Mouse (Mus musculus): ENCODE measurements around the gene Zbtb9.
A peak's percentile ranks its signal among the peaks of the same experiment; 100 is the strongest.
"Not testable (repeated sequence)": the region's sequence is repeated elsewhere in the genome, so short reads cannot be mapped to it uniquely, and the experiment has no call there.

The Zbtb9 gene

DNA sequence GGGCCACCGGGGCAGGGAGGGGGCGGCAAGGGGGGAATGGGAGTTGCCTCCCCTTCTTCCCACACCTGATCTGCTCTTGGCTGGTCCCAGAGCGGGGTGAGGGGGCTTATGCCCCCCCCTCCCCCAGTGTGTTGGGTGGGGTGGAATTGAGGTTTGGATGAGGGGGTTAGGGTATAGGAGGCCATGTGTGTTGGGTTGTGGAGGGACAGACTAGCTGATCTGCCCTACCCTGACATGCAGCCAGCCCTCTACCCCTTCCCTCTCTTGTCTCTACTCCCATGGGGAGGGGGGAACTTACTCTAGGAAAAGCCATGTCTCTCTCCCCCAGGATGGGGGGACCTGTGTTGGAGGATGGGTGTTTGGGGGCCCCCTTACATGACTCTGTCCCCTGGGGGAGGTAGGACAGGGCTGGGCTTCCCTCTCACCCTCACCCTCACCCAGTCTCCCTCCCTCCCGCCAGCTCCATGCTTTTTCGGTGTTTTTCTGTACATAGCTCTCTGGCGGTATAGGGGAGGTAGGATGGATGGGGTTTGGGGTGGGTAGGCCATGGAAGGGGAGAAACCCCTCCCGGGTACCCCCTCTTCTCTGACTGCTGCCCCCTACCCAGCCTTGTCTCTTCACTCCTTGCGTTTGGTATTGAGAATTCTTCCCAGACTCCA, 1.6 kb upstream of the Zbtb9 start:
- DNase-seq = peak in 1 of 2 experiments; percentile 24

DNA sequence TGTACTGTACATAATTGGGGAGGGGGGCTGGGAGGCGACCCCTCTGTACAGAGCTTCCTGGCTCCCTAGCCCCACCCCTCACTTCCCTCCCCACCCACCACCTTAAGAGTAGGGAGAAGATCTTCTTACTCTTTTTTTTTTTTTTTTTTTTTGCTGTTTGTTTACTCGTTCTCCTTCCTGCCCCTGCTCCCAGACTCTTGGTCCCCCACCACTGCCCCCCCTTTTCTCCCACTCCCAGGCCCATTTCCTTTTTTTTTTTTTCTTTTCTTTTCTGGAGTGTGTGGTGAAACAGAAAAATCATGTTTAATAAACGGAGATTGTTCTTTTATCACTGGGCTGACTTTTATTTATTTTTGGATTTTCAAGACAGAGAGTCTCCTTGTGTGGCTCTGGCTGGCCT, 860 bp upstream of the Zbtb9 start:
- DNase-seq = peak in 1 of 2 experiments; percentile 9

DNA sequence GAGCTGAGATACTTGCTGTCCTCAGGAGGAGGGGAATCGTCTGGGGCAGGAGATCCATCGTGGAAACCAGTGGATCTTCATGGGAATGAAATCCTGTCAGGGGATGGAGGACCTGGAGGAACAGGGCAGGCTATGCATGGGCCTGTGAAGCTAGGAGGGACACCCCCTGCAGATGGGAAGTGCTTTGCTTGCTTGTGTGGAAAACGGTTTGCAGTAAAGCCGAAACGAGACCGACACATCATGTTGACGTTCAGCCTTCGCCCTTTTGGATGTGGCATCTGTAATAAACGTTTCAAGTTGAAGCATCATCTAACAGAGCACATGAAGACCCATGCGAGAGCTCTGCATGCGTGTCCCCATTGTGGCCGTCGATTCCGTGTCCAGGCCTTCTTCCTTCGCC, 1.6 kb downstream of the Zbtb9 start:
- DNase-seq = no peak

DNA sequence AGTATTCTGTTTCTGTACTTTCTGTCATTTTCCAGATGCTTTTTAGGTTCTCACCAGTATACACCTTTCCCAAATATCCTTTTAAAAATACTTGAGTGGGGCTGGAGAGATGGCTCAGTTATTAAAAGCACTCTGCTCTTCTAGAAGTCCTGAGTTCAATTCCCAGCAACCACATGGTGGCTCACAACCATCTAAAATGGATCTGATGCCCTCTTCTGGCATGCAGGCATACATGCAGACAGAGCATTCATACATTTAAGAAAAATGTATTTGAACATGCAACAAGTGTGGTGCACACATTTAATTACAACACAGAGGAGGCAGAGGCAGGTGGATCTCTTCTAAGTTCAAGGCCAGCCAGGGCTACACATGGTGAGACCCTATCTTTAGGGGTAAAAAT, 2.4 kb downstream of the Zbtb9 start:
- DNase-seq = no peak

DNA sequence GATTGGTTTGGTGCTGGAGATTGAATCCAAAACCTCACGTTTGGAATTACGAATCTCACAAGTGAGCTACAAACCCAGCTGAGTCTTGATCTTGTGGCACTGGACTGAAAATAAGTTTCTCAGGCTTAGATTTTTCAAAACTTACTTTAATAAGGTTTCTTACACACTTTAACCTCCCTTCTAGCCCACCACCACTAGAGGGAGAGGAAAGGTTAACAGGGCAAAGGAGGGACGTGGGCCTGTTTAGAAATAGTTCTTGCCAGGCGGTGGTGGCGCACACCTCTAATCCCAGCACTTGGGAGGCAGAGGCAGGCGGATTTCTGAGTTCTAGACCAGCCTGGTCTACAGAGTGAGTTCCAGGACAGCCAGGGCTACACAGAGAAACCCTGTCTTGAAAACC, 4.4 kb downstream of the Zbtb9 start:
- not testable (repeated sequence) for DNase-seq

DNA sequence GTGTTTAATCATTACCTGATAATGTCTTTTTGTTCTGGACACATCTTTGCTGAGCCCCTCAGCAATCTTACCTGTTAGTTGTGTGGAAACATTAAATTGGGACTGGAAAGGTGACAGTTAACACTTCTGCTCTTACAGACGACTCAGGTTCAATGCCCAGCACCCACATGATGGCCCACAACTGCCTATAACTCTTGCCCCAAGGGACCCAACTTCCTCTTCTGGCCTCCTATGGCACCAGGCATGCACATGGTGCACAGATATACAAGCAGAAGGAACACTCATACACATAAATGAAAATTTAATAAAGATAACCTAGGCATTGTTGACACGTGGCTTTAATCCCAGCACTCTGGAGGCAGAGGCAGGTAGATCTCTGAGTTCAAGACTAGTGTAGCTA, 6.5 kb downstream of the Zbtb9 start:
- no peak for DNase-seq

DNA sequence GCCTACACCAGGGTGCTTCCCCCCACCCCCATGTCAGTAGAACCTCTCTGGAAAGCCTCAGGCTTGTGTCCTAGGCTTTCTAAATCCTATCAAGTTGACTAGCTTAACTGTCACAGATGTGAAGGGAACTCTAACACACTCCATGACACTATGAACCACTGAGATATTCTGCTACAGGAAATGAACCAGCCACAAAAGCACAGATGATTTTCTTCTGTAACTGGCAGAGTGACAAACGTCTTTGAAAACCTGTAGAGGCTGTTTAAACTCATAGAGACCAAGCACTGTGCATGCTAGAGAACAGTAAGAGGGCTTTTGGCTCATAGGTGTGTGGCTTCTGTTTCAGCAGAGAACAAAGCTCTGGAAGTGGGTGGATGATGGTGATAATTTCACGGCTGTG, 8.1 kb downstream of the Zbtb9 start:
- no peak for DNase-seq

DNA sequence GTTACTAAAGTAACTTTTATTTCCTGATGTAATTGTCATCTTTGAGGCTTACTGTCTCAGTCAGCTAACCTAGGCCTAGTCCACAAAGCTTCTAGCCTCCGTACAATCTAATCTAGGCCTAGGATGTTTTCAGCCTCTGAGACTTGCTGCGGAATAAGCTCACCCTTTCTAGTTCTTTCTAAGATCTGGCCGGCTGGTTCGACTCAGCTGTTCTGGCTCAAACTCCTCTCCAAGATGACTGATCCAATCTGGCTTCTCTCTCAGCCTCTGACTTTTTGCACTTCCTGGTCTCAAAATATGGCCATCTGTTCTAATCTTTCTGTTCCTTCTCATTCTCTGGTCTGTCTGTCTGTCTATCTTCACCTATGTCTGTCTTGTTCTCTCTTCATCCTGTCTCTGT, 10.4 kb downstream of the Zbtb9 start:
- DNase-seq = no peak

DNA sequence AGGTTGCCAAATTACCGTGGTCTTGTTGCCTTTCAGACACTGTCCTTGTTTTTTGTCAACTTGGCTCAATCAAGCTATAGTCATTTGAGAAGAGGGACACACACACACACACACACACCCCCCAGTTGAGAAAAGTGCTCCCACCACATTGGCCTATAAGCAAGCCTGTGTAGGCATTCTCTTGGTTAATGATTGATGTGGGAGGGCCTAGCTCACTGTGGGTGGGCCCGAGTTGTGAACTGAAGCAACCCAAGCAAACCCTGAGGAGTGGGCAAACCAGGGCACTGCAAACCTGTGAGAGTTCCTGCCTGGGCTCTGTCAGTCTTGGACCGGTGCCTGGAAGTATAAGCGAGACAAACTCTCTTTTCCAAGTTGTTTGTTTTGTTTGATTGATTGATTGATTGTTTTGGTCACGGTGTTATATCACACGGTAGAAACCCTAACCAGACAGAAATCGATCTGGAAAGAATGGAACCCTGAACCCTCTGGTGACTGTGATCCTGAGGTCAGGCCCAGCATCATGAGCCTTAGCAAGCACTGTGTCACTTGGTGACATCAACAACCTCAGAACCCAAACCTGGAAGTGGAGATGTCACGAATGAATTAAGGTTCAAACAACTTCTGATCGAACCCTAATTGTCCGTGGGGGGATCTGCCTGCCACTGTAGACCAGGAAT, 12.7 kb downstream of the Zbtb9 start:
- no peak for DNase-seq

DNA sequence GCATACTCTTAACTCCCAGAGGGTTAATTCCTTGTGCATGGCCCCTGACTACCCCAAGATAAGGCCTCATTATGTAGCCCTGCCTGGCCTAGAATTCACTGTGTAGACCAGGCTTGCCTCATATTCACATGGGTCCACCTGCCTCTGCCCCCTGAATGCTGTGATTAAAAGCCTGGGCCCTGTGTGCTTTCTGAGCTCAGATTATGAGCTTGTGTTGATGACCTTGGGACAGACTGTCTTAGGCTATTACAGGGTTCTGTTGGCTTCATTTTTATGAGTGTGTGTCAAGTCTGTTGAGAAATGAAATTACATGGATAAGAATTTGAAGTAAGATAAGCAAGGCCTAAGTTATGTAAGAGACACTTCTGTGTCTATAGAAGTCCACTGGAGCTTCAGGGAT, 17.6 kb downstream of the Zbtb9 start:
- no peak for DNase-seq

DNA sequence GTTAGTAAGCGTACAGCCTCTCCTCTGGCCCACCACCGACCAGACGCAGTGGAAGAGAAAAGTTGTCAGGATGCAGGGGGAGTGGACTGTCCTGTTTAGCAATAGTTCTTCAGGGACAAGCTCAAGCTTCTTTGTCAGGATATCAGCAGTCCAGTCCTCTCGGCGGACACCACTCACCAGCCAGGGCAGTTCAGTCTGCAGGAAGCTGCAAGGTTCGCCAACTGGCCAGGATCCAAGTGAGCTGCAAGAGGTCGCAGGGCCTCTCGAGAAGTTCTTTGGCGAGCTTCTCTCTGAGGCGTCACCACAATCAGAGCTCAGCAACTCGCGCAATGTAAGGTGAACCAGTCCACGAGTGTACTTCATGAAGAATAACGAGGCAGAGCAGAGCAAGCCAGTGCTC, 21.4 kb downstream of the Zbtb9 start:
- DNase-seq = peak in 1 of 2 experiments; percentile 55

DNA sequence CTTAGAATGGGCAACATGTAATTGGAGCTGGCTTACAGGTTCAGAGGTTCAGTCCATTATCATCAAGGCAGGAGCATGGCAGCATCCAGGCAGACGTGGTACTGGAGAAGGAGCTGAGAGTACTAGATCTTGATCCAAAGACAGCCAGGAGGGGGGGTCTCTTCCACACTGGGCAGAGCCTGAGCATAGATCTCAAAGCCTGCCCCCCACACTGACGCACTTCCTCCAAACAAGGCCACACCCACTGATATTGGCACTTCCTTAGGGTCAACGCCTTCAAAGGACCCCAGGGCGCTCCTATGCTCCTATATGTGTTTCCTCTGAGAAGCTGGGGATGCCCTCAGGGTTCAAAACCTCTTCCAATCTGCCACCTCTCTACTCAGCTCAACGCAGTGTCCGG, 22.0 kb downstream of the Zbtb9 start:
- no peak for DNase-seq

DNA sequence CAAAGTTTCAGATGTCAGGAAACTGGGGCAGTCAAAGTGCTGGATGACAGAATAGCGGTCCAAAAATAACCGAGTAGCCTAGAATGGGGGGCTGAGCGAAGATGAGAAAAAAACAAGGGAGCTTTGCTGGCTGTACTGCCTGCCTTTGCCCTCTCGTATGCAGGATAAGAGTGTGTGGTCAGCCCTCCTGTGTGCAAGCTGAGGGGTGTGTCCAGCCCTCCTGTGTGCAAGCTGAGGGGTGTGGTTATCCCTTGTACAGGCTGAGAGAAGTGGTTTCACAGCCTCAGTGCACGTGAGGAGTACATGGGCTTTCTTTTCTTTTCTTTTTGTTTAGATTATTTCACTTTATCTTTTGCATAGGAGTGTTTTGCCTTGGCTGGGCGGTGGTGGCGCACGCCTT, 22.6 kb downstream of the Zbtb9 start:
- no peak for DNase-seq

DNA sequence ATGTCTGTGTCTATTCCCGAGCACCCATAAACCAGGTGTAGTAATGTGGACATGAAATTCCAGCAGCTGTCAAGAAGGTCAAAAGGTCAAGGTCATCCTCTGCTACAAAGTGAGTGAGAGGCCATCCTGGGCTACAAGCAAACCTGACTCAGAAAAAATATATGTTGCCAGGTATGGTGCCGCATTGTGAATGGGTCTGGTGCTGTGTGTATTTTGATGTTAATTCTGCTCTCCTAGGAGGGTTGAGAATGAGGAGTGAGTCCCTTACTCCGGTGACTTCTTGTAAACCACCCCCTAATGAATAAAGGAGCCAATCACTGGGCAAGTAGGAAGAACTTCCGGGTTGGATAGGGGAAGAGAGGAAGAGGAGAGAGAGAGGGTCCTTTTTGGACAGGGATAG, 24.7 kb downstream of the Zbtb9 start:
- no peak for DNase-seq

DNA sequence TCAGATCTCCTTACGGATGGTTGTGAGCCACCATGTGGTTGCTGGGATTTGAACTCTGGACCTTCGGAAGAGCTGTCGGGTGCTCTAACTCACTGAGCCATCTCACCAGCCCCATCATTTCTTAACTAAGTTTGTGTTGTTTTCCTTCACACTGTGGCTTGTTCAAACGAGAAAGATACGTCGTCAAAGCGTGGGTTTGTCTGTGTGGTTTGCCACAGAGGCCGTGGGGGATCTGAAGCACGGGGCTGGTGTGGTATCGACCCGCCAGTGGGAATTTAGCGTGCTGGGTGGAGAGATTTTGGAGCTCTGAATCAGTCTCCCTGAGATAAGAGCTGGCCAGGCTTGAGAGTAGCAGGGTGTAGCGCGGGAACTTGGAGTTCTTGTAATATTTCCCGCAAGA, 25.3 kb downstream of the Zbtb9 start:
- DNase-seq = no peak

DNA sequence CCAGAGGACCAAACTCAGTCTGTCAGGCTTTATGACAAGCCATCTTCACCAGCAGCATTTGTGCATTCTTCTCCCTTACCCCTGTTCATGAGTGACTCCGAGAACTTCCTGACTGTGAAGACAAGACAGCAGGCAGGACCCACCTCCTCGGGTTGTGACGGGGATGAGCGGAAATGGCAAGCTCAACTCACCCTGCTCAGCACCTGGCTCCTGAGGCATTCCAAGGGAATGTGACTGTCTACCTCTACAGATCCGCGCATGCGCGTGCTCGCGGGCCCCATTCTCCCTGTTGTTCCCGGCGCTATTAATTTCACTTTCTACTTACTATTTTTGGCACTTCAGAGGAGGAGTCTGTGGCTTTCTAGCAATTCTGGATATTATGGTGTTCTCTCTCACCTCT, 27.0 kb downstream of the Zbtb9 start:
- DNase-seq = no peak

DNA sequence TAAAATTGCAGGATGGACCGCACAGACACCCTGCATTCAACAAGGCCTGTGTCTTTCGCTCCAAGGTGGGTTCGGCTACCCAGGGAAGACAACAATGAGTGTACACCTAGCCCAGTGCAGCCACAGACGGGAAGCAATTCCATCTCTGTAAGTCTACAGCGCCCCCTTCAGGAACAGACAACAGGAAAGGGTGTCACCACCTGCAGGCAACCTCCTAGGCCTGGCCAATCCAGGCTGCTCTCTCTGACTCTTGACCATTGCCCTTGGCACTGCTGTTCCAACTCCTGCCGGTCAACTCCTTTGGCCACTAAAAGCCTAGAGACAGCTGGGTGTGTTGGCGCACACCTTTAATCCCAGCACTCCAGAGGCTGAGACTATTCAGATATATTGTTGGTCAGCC, 28.2 kb downstream of the Zbtb9 start:
- DNase-seq = peak in 1 of 2 experiments; percentile 52

DNA sequence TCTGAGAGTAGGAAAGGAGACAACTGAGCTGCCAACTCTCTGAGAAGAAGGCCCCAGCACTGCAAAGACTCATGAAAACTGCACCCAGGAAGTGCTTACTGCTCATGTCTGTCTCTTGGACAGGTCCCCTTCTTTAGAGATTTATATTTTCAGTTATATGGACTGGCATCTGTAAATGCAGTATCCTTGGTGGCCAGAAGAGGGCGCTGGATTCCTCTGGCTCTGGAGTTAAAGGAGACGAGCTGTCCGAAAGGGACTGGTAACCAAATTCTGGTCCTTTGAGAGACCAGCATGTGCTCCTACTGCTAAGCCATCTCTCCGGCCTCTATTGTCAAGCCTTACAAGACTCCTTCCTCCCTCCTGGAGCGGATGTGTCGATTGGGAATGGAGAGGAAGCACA, 28.9 kb downstream of the Zbtb9 start:
- DNase-seq = peak in 1 of 2 experiments; percentile 36

DNA sequence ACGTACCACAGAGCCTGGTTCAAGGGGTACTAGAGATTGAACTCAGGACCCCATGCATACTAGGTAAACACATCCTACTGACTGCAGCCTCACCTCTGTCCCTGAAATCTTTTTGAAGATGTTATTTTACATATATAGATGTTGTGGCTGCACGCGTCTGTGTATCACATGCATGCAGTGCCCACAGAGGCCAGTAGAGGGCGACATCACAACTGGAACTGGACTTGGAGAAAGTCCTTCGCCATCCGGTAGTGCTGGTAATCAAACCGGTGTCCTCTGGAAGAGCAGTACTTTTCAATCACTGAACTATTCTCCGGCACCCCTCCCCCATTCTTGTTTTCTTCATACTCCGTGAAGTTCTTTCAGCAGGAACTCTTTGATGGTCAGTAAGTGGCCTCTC, 31.5 kb downstream of the Zbtb9 start:
- peak; percentile 64 to 83 for DNase-seq

DNA sequence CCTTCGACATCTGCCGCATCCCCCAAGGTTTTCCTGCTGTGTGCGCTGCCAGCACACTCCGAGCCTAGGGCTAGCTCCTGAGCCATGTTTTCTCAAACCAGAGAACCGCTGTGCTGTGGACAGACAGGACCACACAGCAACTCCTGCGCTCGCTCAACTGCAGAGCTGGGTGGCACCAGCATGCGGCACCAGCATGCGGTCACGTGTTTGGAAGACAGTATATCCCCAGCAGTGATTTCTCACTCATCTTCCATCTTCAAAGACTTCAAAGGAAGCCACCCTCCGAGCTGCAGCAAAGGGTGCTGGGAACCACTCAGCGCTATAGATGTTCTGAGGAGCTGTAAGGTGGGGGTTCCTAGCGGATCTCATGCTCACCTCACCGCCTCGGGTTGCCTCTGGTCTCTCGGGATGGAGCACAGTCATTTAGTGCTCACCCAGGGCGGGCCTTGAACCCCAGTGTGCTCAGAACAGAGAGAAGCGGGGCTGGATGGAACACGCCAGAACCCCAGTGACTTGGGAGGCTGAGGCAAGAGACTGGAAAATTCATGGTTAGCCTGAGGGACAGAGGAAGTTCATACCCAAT, 32.0 kb downstream of the Zbtb9 start:
- DNase-seq = no peak

DNA sequence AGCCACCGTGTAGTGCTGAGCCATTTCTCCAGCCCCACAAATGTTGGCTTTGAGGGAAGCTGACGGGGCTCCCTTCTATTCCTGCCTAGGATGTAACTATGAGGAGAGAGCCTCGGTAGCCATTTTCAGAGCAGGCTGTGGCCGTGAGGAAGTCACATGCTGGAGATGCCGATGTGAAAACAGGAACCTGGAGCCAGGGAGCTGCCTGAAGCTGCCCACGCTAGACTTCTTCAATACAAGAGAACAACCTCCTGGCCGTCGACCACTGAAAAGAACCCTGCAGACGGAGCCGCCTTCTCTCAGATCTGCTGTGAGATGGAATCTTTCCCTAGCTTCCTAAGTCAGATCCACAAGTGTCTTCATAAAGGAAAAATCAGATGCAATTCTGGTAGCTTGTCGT, 32.7 kb downstream of the Zbtb9 start:
- DNase-seq = no peak

DNA sequence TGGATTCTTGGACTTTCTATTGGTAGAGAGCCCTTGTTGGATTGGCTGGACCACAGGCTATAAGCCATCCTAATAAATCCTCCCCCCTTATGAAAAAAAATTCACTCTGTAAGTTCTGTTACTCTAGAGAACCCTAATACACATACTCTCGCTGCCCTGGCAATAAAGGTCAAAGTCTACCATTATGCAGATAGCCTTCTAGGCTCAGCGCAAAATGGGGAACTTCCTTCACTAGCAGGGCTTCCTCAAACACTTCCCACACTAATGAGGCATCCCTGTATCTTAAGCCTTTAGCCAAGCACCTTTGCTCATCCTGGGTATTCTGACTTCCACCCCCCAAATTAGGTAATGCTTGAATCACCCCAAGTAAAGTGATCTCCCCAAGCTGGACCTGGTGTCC, 35.3 kb downstream of the Zbtb9 start:
- no peak for DNase-seq

DNA sequence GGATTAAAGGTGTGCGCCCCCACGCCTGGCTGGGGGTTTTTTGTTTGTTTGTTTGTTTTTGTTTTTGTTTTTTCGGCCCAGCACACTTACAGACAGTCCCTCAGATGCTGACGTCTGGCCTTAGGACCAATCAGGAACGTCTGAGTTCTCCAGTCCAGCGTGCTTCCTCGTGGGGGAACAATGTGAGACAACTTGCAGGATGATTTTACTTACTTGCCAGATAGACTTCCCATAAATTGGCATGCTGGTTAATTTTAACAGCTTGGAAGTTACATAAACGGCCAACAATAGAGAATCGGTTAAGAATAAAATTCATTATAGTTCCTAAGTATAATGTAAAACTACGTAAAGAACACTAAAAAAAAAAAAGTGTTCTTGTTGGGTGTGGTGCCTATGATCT, 38.2 kb downstream of the Zbtb9 start:
- DNase-seq = no peak

DNA sequence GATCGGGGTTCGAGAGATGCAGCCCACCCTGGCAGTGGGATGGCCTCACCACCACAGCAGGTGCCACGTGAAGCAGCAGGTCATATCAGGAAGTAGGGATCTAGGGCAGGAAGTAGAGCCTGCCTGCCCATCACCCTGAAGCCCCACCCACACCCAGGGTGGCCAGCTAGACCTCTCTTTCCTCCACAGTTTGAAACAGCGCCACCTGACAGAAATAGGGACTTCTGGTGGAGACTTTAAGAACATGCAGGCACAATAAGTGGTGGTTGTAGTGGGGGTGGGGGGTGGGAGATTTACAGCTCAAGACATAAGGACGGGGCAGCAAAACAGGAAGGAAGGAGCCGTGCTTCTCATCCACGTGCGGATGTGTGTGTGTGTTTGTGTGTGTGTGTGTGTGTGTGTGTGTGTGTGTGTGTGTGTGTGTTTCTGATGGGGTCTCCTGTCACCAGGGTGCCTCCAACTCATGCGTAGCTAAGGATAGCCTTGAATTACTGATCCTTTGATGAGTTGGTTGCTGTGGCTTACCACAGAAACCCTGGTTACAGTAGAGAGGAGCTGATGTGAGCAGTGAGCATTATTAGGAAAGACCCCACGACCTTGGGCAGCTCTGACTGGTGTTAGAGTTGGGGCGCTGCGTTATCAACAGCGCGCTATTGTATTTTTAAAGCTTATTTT, 39.2 kb downstream of the Zbtb9 start:
- no peak for DNase-seq

Measured in cerebellum, postnatal 14 days (tissue).